Mouse (Mus musculus) CH12.LX (cell line): ENCODE data around the gene Zc3hav1. TPM values are rescaled to one million over a fixed set of nuclear protein-coding genes. Genes with fewer than 3 reads are reported as not detected.

ENCODE experiments used
- DNase-seq: peaks from one replicate; pipeline ENCODE4 v3.0.0-alpha.2; 2013; ENCODE audit errors: extremely low read depth
- H3K27ac ChIP-seq: 2 replicates; pipeline ENCODE4 v1.5.1; 2012; ENCODE audit warnings: low read depth, mild to moderate bottlenecking, control low read depth, moderate library complexity; ENCODE audit not compliant: insufficient read depth
- H3K27me3 ChIP-seq: replicated peaks from 2 replicates; pipeline ENCODE3; 2012; ENCODE audit warnings: inconsistent platforms
- H3K36me3 ChIP-seq, 2 experiments: replicated peaks in 1 of 2; 2 replicates each; pipeline versions ENCODE3 to v1.6.1; 2012; ENCODE audit warnings: inconsistent platforms in 1 of 2, low read length in 1 of 2, mild to moderate bottlenecking in 1 of 2, mixed read lengths in 1 of 2, moderate library complexity in 1 of 2; ENCODE audit not compliant: control insufficient read depth in 1 of 2, insufficient read depth in 1 of 2
- H3K4me1 ChIP-seq, 2 experiments: 2 replicates each; pipeline ENCODE4 v1.6.1; 2012; ENCODE audit warnings: inconsistent platforms in 1 of 2, moderate library complexity in 1 of 2; ENCODE audit not compliant: insufficient read depth in 2 of 2, control insufficient read depth in 1 of 2
- H3K4me2 ChIP-seq: 2 replicates; pipeline ENCODE4 v1.6.1; 2012; ENCODE audit warnings: low read depth, mild to moderate bottlenecking, control low read depth; ENCODE audit not compliant: poor library complexity, insufficient read depth, severe bottlenecking
- H3K4me3 ChIP-seq, 3 experiments: fragments of 150-350 bp in 1 of 3; sonication (generic) in 1 of 3; replicated peaks in 1 of 3; 2 replicates each; pipeline versions ENCODE3 to v1.5.1; 2011 to 2012; ENCODE audit warnings: low read depth in 2 of 3, low read length in 2 of 3, mild to moderate bottlenecking in 2 of 3, moderate library complexity in 2 of 3, control low read depth in 1 of 3, improper control_type of control experiment in 1 of 3, inconsistent platforms in 1 of 3, mixed read lengths in 1 of 3; ENCODE audit not compliant: poor library complexity in 1 of 3
- H3K79me2 ChIP-seq: replicated peaks from 2 replicates; pipeline ENCODE4 v1.6.1; 2012; ENCODE audit warnings: mild to moderate bottlenecking, moderate library complexity; ENCODE audit not compliant: control insufficient read depth, poor library complexity, insufficient read depth, severe bottlenecking; ENCODE audit errors: extremely low read depth
- H3K9ac ChIP-seq: 2 replicates; pipeline ENCODE4 v1.6.1; 2012; ENCODE audit warnings: low read depth, mild to moderate bottlenecking, control low read depth, moderate library complexity; ENCODE audit not compliant: insufficient read depth
- H3K9me3 ChIP-seq: replicated peaks from 2 replicates; pipeline ENCODE3; 2012; ENCODE audit warnings: low read length, inconsistent platforms, mixed read lengths
- CHD1 ChIP-seq: IDR thresholded peaks from 2 replicates; pipeline ENCODE4 v1.6.1; 2012; ENCODE audit warnings: low read depth, low read length, improper control_type of control experiment, inconsistent platforms
- CHD2 ChIP-seq: IDR thresholded peaks from 2 replicates; pipeline ENCODE4 v1.6.1; 2011; ENCODE audit warnings: low read length, improper control_type of control experiment
- CTCF ChIP-seq, 2 experiments: IDR thresholded peaks in 1 of 2; conservative IDR thresholded peaks in 1 of 2; 2 replicates each; pipeline ENCODE4 v1.5.1; 2011 to 2012; ENCODE audit warnings: low read depth in 2 of 2, low read length in 2 of 2, improper control_type of control experiment in 1 of 2, inconsistent platforms in 1 of 2, mild to moderate bottlenecking in 1 of 2, moderate library complexity in 1 of 2
- HCFC1 ChIP-seq: IDR thresholded peaks from 2 replicates; pipeline ENCODE4 v1.6.1; 2012; ENCODE audit warnings: low read depth, mild to moderate bottlenecking, inconsistent platforms, low read length, improper control_type of control experiment
- JUND ChIP-seq: conservative IDR thresholded peaks from 2 replicates; pipeline ENCODE4 v1.6.1; 2011; ENCODE audit warnings: low read depth, low read length, improper control_type of control experiment
- KAT2A ChIP-seq: IDR thresholded peaks from 2 replicates; pipeline ENCODE4 v1.6.1; 2012; ENCODE audit warnings: low read length, improper control_type of control experiment, inconsistent platforms; ENCODE audit not compliant: insufficient replicate concordance
- MAX ChIP-seq: IDR thresholded peaks from 2 replicates; pipeline ENCODE4 v1.6.1; 2011; ENCODE audit warnings: low read length, improper control_type of control experiment
- MAZ ChIP-seq: IDR thresholded peaks from 2 replicates; pipeline ENCODE4 v1.6.1; 2012; ENCODE audit warnings: low read depth, mild to moderate bottlenecking, inconsistent platforms, low read length, improper control_type of control experiment, moderate library complexity
- MXI1 ChIP-seq: IDR thresholded peaks from 2 replicates; pipeline ENCODE4 v1.6.1; 2011; ENCODE audit warnings: mild to moderate bottlenecking, low read depth, low read length, improper control_type of control experiment
- MYC ChIP-seq: IDR thresholded peaks from 2 replicates; pipeline ENCODE4 v1.6.1; 2011; ENCODE audit warnings: low read depth, mild to moderate bottlenecking, improper control_type of control experiment, low read length
- NELFE ChIP-seq: IDR thresholded peaks from 2 replicates; pipeline ENCODE4 v1.6.1; 2011; ENCODE audit warnings: low read depth, low read length, improper control_type of control experiment
- POLR2A ChIP-seq: IDR thresholded peaks from 2 replicates; pipeline ENCODE4 v1.6.1; 2011; ENCODE audit warnings: low read depth, mild to moderate bottlenecking, improper control_type of control experiment, low read length
- POLR2AphosphoS2 ChIP-seq: IDR thresholded peaks from 2 replicates; pipeline ENCODE4 v1.6.1; 2011; ENCODE audit warnings: low read depth, low read length, improper control_type of control experiment
- RAD21 ChIP-seq: IDR thresholded peaks from 2 replicates; pipeline ENCODE4 v1.6.1; 2011; ENCODE audit warnings: low read depth, mild to moderate bottlenecking, low read length, improper control_type of control experiment, moderate library complexity
- RCOR1 ChIP-seq: conservative IDR thresholded peaks from 2 replicates; pipeline ENCODE4 v1.6.1; 2012; ENCODE audit warnings: low read depth, mild to moderate bottlenecking, inconsistent platforms, low read length, improper control_type of control experiment
- SIN3A ChIP-seq: IDR thresholded peaks from 2 replicates; pipeline ENCODE4 v1.6.1; 2012; ENCODE audit warnings: low read length, improper control_type of control experiment, inconsistent platforms
- SMC3 ChIP-seq: IDR thresholded peaks from 2 replicates; pipeline ENCODE4 v1.6.1; 2011; ENCODE audit warnings: low read depth, low read length, improper control_type of control experiment
- TBP ChIP-seq: conservative IDR thresholded peaks from 2 replicates; pipeline ENCODE4 v1.6.1; 2011; ENCODE audit warnings: low read depth, low read length, improper control_type of control experiment
- TCF12 ChIP-seq: IDR thresholded peaks from 2 replicates; pipeline ENCODE4 v1.6.1; 2014; ENCODE audit warnings: low read depth, mild to moderate bottlenecking, inconsistent platforms, low read length, improper control_type of control experiment
- UBTF ChIP-seq: IDR thresholded peaks from 2 replicates; pipeline ENCODE4 v1.6.1; 2012; ENCODE audit warnings: low read depth, mild to moderate bottlenecking, inconsistent platforms, low read length, improper control_type of control experiment, moderate library complexity
- USF1 ChIP-seq: IDR thresholded peaks from 2 replicates; pipeline ENCODE4 v1.6.1; 2014; ENCODE audit warnings: low read depth, mild to moderate bottlenecking, inconsistent platforms, low read length, improper control_type of control experiment
- USF2 ChIP-seq: conservative IDR thresholded peaks from 2 replicates; pipeline ENCODE4 v1.6.1; 2011; ENCODE audit warnings: low read depth, low read length, improper control_type of control experiment
- ZC3H11A ChIP-seq: IDR thresholded peaks from 2 replicates; pipeline ENCODE4 v1.6.1; 2012; ENCODE audit warnings: low read depth, mild to moderate bottlenecking, inconsistent platforms, low read length, improper control_type of control experiment
- ZNF384 ChIP-seq: IDR thresholded peaks from 2 replicates; pipeline ENCODE4 v1.6.1; 2012; ENCODE audit warnings: low read depth, low read length, improper control_type of control experiment, inconsistent platforms
- dilution Hi-C: fragments of 300-500 bp; cut with MboI; formaldehyde crosslinking; loops from 2 replicates; pipeline ENCODE4 v1.14.3; 2020; ENCODE audit warnings: low sequenced_read_pairs; ENCODE audit not compliant: extremely low pct_unique_long_range_greater_than_20kb, extremely low pct_ligation_motif_present
- in situ Hi-C: fragments of 300-500 bp; cut with MboI; formaldehyde crosslinking; loops from 3 replicates; pipeline ENCODE4 v1.14.3; 2019; ENCODE audit warnings: low sequenced_read_pairs, low pct_ligation_motif_present, low pct_unique_long_range_greater_than_20kb, mixed read lengths
- polyA plus RNA-seq: library from polyadenylated mRNA; unstranded; fragments of >175 nt; gene quantifications from 2 replicates; pipeline ENCODE4 v1.2.1, GENCODE M21; 2012; ENCODE audit warnings: low read depth; ENCODE audit not compliant: insufficient read length
- total RNA-seq, 2 experiments: library from RNA; depleted of rRNA; stranded (reverse); fragments of 300-350 nt in 1 of 2; fragments of >200 nt in 1 of 2; gene quantifications; 2 replicates each; pipeline ENCODE4 v1.2.3; 2012 to 2014

Gene Zc3hav1
- total and polyA plus RNA-seq, 3 experiments = 49.8 to 68.7 (median 58.1) TPM

- Histone ChIP-seq H3K4me3 (no peak overlapping the region), H3K9ac (no peak overlapping the region), H3K27ac (peak overlapping the region; percentile 53; the same call in 1 of the 2 replicates), H3K9me3 (no peaks in the 10 kb centered on the region), H3K36me3 (peaks cover 19 to 58% of the 10 kb centered on the region in 2 experiments), H3K27me3 (no peaks in the 10 kb centered on the region), H3K79me2 (peaks cover 97% of the 10 kb centered on the region), H3K4me1 (peaks cover 7 to 61% of the 10 kb centered on the region in 2 experiments), H3K4me2 (0 out of 2 replicates have a peak overlapping the region, but pooled peaks have one; percentile 98)
- in situ Hi-C loops = no loop called here
- dilution Hi-C loops = no loop called here
- DNase-seq = no peak
- no peak for TF ChIP-seq MYC
- no peak for TF ChIP-seq KAT2A
These were observed 10.3 kb downstream of the Zc3hav1 start for GRCm38 (mm10) chr6:38344006-38344670.

GRCm38 (mm10) chr6:38343581-38343980 lies 10.8 kb downstream of the Zc3hav1 start:
- Histone ChIP-seq H3K4me3 (no peak overlapping the region), H3K27ac (peak overlapping the region; percentile 53), H3K4me2 (peak overlapping the region; percentile 98; the same call in 1 of the 2 replicates), H3K36me3 (peaks cover 24 to 61% of the 10 kb centered on the region in 2 experiments), H3K4me1 (peaks cover 7 to 63% of the 10 kb centered on the region in 2 experiments), H3K27me3 (no peaks in the 10 kb centered on the region), H3K9ac (peak overlapping the region; percentile 38; the same call in 1 of the 2 replicates), H3K9me3 (no peaks in the 10 kb centered on the region), H3K79me2 (peaks cover 95% of the 10 kb centered on the region)
- no peak for DNase-seq
- in situ Hi-C loops (no loop called here), dilution Hi-C loops (no loop called here)
- TF ChIP-seq TCF12 (no peak), ZC3H11A (no peak), RCOR1 (no peak), CTCF (conservative IDR thresholded peaks at IDR 0.05 in 1 of 2, IDR thresholded peaks at IDR 0.05 in 1 of 2; ENCODE audit: low read depth in 2 of 2, low read length in 2 of 2) (no peak), MAX (no peak), JUND (no peak), POLR2A (no peak), SMC3 (no peak), USF1 (no peak), ZNF384 (no peak), POLR2AphosphoS2 (no peak), MXI1 (no peak)

- peaks cover 88% of the 10 kb centered on the region for H3K79me2 ChIP-seq
- peak overlapping the region; percentile 89 for H3K9ac ChIP-seq
- no peaks in the 10 kb centered on the region for H3K27me3 ChIP-seq
- dilution Hi-C loops (no loop called here), in situ Hi-C loops (no loop called here)
- peak overlapping the region; percentile 40 to 74 (median 67) for H3K4me3 ChIP-seq
- no peaks in the 10 kb centered on the region for H3K9me3 ChIP-seq
- H3K4me2 ChIP-seq = peak overlapping the region; percentile 98
- no peak for DNase-seq
- H3K36me3 ChIP-seq = peaks cover 33 to 65% of the 10 kb centered on the region in 2 experiments
- H3K4me1 ChIP-seq = peaks cover 7 to 65% of the 10 kb centered on the region in 2 experiments
- peak overlapping the region; percentile 94 for H3K27ac ChIP-seq
- TF ChIP-seq SMC3 (no peak), CTCF (conservative IDR thresholded peaks at IDR 0.05 in 1 of 2, IDR thresholded peaks at IDR 0.05 in 1 of 2; ENCODE audit: low read depth in 2 of 2, low read length in 2 of 2) (no peak), TBP (no peak), UBTF (no peak), MAZ (0 out of 2 replicates have a peak, but pooled peaks have one; percentile 58), HCFC1 (no peak), TCF12 (no peak), CHD1 (peak; percentile 23; the same call in 1 of the 2 replicates), SIN3A (0 out of 2 replicates have a peak, but pooled peaks have one; percentile 39), RCOR1 (no peak), KAT2A (no peak), MXI1 (peak; percentile 38; the same call in 1 of the 2 replicates), RAD21 (no peak), USF2 (no peak), CHD2 (peak; percentile 51; the same call in 1 of the 2 replicates), MYC (no peak), NELFE (no peak)
These were observed 11.8 kb downstream of the Zc3hav1 start for GRCm38 (mm10) chr6:38342666-38342992.
